Mouse (Mus musculus): ENCODE results near the gene March5.
"Not testable (repeated sequence)": the region's sequence is repeated elsewhere in the genome, so short reads cannot be mapped to it uniquely, and the experiment has no call there.

The March5 gene

GRCm38 (mm10) chr19:37207303-37208175 lies at the start of gene March5:
Gene March5, plus strand, starts transcription at chr19:37207543.
- peak; percentile 94 to 95 for DNase-seq

DNA sequence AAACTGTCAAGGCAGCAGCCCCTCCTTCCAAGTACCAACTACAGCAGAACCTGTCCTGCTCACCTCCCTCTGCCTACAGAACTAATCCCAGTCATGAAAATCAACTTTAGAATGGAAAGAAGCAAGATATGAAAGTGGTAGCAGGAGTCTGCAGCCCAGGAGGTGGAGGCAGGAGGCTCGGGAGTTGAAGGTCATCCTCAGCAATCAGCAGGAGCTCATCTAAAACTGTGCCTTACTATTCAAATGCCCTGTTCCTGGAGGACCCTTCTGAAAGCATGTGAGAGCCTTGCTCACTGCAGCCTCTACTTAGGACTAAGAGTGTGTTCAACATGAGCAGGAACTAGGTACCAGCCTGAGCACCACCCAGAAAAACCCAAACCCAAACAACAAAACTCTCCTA lies 35.2 kb upstream of the March5 start:
- DNase-seq: no peak

GRCm38 (mm10) chr19:37172566-37173130 lies 34.7 kb upstream of the March5 start:
- peak in 1 of 2 experiments; percentile 15 for DNase-seq

DNA sequence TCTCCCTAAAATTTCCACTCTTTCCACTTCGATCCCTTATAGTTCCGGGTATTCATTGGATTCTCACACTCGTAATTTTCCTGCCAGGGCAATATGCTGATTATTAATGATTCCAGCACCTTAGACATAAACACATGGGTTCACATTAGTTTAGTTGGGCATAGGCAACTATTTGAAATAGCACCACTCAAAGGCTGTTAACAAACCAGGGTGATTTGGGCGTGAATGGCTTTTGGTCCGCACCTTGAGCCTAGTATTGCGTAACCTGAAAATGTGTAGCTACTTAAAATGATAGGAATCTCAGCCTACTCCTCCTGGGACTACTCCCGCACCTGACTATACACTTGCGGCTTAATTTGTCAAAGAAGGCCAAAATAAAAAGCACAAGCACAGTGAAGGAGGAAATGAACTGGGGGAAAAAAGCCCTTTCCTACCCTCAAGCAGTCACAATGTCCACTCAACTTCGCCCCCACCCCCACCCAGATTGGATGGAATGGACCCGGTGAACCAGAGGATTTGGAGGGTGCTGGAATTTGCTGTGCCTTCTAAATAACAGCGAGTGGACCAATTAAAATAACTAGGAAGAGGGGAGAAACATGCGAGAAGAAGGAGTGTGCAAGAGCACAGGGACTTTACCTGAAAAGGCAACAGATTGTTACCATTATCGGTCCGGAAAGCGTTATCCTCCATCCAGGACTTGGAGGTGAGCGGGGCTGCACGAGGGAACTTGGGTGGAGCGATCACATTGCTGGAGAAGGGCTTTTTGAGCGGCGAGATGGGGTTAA lies 33.8 kb upstream of the March5 start:
- DNase-seq: peak; percentile 31 to 67

GRCm38 (mm10) chr19:37174116-37174715 lies 33.1 kb upstream of the March5 start:
- peak in 1 of 2 experiments; percentile 77 for DNase-seq

GRCm38 (mm10) chr19:37174716-37175435 lies 32.5 kb upstream of the March5 start:
- DNase-seq: peak; percentile 72 to 85

GRCm38 (mm10) chr19:37175436-37175805 lies 31.9 kb upstream of the March5 start:
- DNase-seq: no peak

- peak; percentile 45 to 70 for DNase-seq
Observed at GRCm38 (mm10) chr19:37175919-37176318, 31.4 kb upstream of the March5 start.

DNA sequence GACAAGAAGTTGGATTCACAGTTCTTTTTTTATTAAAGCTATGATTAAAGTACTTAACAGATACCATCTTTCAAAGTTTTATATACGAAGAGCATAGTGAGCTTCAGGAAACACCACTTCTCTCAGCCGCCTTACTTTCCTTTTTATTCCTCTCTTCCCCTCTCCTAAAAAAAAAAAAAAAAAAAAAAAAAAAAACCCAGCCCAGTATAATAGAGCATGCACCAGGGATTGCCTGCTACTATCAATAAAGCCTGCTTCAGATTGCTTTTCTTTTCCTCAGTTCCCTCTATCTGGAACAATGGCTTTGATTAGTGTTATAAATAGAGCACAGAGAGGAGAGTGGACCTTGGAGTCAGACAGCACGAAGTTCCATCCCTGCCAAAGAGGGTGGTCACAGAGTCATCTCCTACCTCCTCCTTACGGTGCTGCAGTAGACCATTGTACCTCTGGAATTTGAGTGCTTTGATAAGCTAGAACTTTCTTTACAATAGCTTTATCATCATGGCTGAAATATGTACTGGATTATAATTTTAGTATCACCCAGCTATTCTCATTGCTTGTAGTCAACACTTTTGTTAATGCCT lies 30.4 kb upstream of the March5 start:
- DNase-seq: peak in 1 of 2 experiments; percentile 32

DNA sequence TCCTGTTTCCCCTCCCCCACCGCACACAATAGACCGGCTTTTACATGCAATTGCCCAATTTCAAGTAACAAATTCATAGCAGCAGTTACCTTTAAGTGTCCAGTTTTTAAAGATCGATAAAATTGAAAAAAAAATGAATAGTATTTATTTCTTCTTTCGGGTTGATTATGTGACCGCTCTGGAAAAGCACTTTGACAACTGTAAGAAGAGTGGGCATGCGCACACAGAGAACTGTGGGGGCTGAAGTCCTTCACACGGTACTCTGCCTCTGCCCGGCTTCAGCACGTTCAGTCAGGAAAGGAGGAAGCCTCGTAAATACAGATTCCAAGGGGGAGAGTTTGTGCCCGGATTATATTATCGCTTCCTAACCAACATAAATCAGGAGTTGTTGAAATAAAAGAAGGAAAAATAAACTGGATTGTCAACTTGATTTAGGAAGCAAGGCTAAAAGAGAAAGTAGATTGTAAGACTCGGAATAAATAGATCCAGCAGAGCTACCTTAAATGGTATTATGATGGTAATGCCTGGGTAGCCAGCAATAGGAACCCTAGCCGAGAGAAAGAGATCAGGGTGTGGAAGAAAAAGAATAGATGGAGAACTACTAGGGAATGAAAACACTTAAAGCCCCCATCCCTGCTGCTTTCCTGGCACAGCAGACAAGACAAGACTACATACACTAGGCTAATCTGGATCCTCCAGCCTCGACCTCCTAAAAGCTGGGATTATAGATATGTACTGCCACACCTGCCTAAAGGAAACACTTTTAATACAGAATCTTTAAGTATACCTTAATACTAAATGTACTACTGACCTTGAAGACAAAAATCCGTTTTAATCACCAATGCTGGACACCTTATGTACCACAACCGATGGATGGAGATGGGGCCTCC lies 29.3 kb upstream of the March5 start:
- peak; percentile 82 to 83 for DNase-seq

DNA sequence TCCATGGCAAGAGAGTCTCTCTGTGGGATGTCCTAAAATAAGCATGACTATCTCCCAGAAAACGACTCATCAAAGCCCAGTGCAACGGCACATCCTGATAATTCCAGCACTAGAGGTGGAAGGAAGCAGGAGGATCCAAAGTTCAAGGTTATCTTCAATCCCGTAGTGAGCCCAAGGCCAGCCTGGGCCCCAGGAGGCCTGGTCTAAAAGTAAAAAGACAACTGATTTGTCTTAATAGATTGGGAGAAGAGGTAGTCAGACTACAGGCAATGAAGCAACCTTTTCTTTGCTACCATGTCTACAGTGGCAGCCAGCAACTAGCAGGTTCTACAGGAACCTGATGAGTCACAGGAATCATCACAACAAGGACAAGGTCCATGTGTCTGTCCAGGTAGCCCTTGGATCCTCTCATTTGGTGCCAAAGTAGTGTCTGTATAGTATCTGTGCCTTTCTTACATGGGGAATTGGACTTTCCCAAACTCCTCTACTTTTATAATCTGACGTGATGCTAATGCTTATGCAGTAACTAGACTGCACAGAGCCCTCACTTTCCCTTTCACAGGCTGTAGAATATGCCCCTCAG lies 18.9 kb upstream of the March5 start:
- no peak for DNase-seq

DNA sequence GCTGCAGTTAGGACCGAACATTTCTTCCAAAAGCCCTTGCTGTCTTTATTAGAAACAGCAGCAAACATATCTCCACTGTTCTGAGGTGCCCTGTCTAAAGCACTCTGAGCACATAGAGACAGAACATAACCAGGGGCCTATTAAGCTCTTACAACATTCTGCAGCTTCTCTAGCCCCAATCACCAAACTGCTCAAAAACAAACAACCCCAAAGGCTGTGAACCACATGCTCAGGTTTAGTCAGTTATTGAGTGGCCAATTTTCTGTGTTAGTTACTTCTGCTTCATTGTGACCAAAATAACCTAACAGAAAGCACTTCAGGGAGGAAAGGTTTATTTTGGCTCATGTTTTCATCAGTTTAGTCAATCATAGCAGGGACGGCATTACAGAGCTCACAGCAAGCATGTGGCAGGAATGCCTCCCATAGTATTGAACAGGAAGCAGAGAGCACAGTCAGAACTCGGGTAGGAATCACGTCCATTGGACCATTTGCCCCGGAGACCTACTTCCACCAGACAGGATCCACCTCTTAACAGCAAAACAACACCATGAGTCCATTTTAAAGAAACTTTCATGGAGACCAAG lies 14.8 kb upstream of the March5 start:
- DNase-seq: no peak

GRCm38 (mm10) chr19:37198165-37198880 lies 9.0 kb upstream of the March5 start:
- no peak for DNase-seq

DNA sequence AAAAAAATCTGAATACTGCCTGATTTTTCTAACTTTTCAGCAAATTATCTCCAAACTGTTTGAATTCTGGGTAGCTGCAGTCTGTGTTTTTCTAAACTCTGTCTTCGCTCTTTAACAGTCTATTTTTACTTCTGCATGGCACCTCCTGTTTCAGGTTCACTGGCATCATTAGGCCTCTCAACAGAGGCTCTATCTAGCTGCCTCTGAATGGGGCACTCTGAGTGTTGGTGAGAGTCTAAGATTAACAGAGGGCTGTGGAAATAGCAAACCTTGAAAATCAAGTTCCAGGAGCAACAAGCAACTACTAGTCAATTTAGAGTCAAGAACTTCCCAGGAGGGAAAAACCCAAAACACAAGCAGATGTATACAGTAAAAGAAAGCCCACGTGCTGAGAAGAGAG lies 7.5 kb upstream of the March5 start:
- DNase-seq: no peak

DNA sequence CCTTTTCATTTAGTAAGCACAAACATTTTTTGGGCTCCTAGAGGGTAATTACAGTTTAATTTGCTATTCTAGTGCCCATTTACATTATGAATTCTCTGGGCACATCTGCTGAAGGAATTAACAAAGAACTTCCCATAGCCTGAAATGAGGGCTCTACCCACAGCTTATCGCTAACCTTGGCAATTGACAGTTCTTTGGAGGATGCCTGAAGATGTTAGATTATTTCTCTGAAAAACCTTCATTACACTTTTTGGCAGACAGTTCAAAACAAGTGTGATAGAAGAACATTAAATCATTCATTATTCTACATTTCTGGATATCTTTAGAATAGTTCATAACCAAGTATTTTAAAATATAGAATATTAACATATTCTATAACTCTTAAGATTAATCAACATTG lies 4.0 kb upstream of the March5 start:
- no peak for DNase-seq

DNA sequence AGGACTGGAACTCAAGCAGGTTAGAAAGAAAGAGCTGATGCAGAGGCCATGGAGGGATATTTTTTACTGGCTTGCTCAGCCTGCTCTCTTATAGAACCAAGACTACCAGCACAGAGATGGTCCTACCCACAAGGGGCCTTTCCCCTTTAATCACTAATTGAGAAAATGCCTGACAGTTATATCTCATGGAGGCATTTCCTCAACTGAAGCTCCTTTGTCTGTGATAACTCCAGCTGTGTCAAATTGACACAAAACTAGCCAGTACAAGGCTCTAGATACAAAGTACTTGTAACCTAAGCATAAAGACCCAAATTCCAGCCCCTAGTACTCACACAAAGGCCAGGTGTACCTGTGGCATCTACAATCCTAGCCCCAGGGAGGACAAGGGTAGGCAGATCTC lies 2.2 kb upstream of the March5 start:
- DNase-seq: not testable (repeated sequence)

DNA sequence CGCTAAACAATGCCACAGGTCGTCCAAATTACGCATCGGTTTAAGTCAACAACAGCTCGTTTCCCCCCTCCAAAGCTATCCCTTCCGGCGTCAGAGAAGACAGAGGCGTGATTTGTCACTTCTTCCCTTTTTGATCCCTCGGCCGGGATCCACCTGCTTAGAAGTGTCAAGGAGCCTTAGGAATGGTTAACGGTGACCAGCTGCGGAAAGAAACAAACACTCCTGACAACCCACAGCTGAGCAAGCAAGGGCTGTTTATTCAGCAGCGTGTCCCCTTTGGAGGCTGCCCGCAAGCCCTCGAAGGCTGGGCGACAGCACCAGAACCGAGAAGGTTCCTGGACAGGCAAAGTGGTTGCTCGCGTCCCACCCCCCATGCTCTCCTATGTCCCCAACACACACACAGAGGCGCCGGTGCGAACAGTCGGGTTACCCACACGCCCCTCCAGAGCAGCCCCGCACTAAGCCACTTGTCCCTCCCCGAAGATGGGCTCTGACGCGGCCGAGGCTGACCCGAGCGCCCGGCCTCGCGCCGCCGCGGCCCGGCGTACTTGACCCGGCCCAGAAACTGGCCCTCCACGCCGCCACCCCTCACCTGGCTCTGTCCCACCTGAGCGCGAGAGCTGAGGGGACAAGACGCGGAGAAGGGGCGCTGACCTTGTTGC lies 571 bp upstream of the March5 start:
- peak; percentile 52 to 62 for DNase-seq

- peak; percentile 35 to 65 for DNase-seq
Observed at GRCm38 (mm10) chr19:37208176-37208755, 923 bp downstream of the March5 start, which contains the start of gene Cpeb3. Gene Cpeb3, minus strand, starts transcription at chr19:37208601.
